Mouse (Mus musculus) heart, postnatal 0 days (tissue): ENCODE measurements around the gene Cir1.

ENCODE experiments used
- CTCF ChIP-seq: IDR thresholded peaks from 2 replicates; pipeline ENCODE4 v1.5.1; 2016; ENCODE audit warnings: antibody characterized with exemption, control low read depth, low read depth
- EP300 ChIP-seq: IDR thresholded peaks from 2 replicates; pipeline ENCODE4 v1.6.1; 2016; ENCODE audit warnings: antibody characterized with exemption, low read depth

DNA sequence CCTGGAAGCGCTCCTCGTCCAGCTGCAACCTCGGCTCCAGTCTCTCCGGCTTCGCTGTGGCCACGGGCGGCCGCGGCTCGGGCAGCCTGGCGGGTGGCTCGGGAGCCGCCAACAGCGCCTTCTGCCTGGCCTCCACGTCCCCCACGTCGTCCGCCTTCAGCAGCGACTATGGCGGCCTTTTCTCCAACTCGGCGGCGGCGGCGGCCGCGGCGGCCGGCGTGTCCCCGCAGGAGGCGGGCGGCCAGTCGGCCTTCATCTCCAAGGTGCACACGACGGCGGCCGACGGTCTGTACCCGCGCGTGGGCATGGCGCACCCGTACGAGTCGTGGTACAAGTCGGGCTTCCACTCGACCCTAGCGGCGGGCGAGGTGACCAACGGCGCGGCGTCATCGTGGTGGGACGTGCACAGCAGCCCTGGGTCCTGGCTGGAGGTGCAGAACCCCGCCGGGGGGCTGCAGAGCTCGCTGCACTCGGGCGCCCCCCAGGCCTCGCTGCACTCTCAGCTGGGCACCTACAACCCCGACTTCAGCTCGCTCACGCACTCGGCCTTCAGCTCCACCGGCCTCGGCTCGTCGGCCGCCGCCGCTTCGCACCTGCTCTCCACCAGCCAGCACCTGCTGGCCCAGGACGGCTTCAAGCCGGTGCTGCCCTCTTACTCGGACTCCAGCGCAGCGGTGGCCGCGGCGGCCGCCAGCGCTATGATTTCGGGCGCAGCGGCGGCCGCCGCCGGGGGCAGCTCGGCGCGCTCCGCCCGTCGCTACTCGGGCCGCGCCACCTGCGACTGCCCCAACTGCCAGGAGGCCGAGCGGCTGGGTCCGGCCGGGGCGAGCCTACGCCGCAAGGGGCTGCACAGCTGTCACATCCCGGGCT is 39.0 kb downstream of the Cir1 start:
- TF ChIP-seq CTCF = no peak
- no peak for TF ChIP-seq EP300
